Mouse (Mus musculus) adrenal gland (tissue): Measurements from ENCODE around the gene Sytl3.
"Not testable (repeated sequence)": the region's sequence is repeated elsewhere in the genome, so short reads cannot be mapped to it uniquely, and the experiment has no call there.

Source experiments
- intact Hi-C: fragments of 180-260 bp; cut with DNase I; formaldehyde crosslinking; loops from one replicate; pipeline ENCODE4 v1.15.1; 2025
- long read RNA-seq, 2 experiments: library from polyadenylated mRNA; unstranded; transcript quantifications; one replicate each; pipeline ENCODE4 v2.0.0; 2020; ENCODE audit warnings: borderline replicate concordance in 1 of 2; ENCODE audit not compliant: insufficient replicate concordance in 1 of 2

The Sytl3 gene
- long read RNA-seq, experiment 1, partial matches to known transcripts: 0 of 1 reads
- long read RNA-seq, experiment 1, other reads (novel, unspliced or antisense): 1 of 1 reads
- long read RNA-seq, experiment 2: 0 reads

DNA sequence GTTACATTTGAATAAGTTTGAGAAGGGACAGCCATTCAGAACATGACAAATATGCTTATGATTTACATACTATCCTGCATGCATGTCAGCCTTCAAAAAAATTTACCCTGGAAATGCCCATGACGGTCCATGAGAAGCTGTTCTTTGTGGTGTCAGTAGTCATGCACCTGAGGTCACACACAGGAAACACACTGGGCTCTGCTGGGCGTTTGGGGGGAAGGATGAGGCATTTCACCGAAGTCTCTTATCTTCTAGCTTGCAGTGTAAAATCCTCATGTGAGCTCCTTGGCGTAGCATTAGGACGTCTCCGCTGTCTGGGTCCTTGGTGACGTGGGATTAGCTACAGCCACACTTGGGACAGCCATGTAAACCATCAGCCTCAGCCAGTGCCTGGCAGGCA is at the start of gene Sytl3:
Gene Sytl3, plus strand, starts transcription at position 293 of the 400 bp plus-strand sequence.
- intact Hi-C loops: not testable (repeated sequence)

DNA sequence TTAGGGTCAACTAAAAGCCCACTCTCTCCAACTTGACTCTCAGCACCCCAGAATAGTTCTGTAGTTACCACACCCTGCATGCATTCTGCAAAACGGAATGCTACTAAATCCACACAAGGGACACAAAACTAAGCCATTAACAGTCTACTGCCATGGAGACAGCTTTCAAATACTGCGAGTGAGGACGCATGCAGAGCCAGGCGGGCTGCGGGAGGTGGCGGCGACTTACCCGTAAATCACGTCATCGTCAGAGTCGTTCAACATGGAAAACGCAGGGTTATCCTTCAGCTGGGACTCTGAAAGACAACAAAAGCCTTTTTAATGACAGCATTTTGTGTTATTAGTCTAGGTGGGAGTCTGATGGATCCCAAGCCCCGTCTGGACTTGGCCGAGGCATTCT is 45.4 kb upstream of the Sytl3 start:
- intact Hi-C loops: not testable (repeated sequence)

DNA sequence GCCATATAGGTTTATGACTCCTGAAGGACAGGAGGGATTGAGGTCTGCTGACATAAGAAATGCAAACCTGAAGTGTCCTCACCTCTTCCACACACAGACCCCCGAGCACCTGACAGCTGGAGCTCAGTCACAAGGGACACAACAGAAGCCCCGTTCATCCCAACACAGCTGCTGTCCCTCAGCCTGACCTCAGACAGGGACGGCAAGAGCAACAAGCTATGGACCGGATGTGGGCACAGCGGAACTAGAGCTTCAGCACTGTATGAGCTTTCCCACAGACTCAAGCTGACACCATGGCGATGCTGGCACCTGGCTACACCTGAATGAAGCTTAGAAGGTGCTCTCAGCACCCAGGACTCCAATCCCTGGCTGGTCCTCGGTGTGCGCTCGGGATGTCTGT is 44.6 kb upstream of the Sytl3 start:
- intact Hi-C loops: not testable (repeated sequence)

DNA sequence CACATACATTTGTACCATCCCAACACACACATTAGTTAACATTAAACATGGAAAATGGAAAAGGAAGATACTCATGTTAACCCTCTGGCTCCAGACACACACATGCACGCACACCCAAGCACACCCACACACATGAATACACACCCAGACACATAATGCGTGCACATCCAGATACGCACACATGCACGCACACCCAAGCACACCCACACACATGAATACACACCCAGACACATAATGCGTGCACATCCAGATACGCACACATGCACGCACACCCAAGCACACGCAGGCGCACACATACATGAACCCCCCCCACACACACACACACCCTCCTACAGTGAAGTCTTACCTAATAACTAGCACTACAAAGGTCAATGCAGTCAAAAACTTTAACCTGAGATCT is 42.2 kb upstream of the Sytl3 start:
- intact Hi-C loops: not testable (repeated sequence)

DNA sequence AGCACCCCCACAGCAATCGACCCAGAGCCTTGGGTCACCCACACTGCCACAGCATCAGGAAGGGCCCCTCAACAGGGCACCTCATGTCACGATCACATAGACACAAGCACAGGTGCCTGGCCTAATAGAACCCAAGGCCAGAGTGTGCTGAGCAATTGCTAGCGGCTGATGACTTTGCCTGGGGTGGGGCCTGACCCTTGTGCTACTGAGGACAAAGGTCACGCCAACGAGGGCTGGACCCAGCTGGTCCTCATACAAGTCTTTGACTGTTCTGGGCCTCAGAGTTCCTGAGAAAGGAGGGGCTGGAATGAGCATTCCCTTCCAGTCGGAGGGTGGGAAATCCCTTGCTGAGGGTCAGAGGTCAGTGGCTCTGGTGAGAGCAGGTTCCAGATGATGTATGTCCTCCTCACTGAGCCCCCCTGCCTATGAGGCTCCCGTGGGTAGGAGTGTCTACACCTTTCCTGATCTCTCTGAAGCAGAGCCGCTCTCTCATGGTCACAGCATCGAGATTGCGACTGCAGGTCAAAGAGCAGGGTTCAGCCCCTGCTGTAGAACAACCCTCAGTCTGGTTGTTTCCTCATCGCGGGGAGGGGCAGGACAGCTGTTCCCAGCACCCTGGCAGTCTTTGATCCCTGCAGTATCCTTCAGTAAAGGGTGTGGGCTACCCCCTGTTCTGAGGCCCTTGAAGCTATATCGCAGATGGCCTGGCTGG is 41.0 kb upstream of the Sytl3 start:
- intact Hi-C loops: not testable (repeated sequence)

DNA sequence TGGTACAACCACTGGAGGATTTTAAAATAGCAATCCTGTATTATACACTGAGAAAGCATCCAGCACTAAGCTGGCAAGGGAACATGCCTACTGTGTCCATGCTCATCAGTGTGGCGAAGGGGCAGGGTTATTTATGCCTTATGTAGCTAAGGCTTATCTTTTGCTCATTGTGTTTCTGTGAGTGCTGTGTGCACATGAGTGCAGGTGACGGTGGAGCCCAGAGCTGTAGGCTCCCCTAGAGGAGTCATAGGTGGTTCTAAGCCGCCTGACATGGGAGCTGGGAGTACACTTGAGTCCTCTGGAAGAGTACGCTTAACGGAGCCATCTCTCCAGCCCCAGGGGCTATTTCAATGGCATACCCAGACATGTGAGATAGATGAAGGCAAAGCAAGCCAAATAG is 39.6 kb upstream of the Sytl3 start:
- intact Hi-C loops: not testable (repeated sequence)

DNA sequence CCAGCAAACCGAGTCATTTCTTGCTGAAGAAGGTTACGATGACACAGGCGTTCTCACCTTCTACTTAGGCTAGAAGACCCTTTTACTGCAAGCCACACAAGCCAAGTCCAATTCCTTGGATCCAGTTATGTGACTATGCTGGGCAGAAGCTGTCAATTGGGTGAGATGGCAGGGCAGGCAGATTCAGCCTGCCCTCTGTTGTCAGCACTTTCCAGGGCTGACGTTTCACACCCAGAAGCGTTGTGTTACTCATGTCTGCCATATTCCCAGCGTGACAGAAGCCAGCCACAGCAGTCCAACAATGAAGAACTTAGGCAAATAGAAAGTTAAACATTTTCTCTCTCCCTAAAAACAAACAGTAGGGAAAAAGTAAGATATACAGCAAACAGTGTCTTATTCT is 38.9 kb upstream of the Sytl3 start:
- intact Hi-C loops: not testable (repeated sequence)

DNA sequence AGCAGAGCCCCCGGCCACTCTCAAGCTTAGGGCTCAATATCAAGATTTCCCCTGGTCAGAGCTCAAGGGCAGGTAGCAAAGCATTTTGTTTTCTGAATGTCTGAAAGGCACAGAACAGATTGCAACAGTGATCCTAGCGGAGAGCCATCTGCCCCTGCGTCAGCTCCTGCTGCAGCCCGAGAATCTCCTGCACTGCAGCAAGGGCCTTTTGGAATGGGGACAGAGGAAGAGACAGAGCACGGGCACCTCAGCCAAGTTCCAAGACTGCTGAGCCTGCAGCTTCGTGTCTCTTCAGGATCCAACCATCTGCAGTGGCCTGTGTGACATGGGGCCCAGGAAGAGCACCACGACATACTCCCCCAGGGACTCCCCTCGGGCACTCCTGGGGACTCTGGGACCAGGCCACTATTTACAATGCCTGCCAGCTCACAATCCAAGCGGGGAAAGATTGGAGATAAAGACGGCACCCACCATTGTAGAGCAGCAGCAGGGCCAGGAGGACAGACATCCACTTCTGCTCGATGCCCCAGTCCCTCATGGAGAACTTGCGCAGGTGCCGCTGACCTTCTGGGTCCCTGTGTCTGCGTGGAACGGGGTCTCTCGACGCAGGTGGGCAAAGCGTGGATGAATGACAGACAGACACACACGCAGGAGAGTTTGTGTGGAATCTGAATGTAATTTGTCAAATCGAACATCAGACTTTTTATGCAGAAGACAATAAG is 38.0 kb upstream of the Sytl3 start:
- intact Hi-C loops: not testable (repeated sequence)

DNA sequence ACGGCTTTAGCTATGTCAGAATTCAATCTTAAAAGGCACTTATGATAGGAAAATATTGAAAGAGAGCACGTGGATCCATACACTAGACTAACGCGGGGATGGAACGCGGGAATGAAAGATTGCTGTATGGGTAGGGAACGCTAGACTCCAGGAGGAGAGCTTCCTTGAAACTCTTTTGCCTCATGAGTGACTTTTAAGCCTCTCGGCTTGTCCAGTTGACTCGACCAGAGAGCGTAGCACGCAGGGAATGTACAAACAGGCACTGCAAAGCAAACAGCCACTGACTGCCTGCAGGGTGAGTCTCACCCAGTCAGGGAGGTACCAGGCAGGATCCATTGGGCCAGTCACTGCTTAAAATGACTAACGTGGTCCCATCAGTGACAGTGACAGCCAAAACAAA is 36.9 kb upstream of the Sytl3 start:
- intact Hi-C loops: not testable (repeated sequence)

DNA sequence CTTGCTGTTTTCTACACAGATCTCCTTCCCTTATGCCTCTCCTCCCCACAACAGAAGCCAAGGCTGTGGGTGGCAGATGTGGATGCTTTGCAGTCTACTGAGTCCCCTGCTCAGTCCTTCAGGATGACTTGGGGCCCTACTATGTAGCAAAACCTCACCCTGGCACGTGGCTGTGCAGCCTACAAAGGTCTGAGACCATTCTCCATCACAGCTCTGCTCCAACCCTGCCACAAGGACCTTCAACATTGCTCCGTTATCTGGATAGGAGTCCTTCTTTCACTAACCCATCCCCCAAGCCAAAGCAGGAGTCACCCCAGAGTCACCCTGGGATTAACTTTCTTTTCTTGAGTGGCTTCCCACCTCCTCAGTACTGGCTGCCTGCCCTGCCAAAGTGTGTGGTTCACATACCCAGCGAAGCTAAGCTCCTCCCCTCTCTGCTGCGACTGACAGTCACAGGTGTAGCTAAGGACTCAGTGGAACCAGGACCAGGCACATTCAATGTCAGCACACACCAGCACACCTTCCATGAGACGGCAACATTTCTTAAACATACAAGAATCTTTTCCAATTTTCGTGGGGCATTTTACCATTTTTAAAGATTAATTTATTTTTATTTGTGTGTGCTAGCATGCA is 33.9 kb upstream of the Sytl3 start:
- intact Hi-C loops: not testable (repeated sequence)

DNA sequence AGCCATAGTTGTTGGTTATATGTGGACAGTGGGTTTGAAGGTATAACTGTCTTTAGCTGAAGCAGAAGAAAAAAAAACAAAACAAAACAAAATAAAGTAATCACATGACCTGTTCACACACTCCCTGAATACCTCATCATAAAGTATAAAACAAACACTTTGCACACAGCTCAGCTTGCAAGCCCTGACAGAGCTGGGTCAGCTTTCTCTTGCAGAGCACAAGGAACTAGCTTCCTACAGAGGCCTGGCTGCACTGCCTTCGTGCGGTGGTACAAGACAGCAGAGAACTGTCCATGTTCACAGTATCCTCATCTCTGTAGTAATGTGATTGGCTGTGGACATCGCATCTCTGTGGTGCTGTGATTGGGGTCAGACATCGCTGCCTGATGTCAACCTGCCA is 28.5 kb upstream of the Sytl3 start:
- intact Hi-C loops: not testable (repeated sequence)

DNA sequence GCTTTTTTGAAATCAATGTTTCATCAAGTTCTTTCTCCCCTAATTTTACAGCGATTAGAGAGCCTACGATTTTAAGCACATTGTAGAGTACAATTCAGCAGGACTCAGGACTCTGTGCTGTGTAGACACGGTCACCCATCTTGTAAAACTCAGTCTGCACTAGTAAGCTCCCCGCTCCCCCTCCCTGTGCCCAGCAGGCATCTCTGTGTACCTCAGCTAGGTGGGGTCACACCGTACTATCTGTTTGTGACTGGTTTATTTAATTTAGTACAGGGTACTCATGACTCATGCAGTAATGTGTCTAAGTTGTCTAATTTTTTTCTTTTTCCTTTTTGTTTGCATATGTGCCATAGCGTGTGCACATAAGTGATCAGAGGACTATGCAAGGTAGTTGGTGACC is 26.0 kb upstream of the Sytl3 start:
- intact Hi-C loops: not testable (repeated sequence)

DNA sequence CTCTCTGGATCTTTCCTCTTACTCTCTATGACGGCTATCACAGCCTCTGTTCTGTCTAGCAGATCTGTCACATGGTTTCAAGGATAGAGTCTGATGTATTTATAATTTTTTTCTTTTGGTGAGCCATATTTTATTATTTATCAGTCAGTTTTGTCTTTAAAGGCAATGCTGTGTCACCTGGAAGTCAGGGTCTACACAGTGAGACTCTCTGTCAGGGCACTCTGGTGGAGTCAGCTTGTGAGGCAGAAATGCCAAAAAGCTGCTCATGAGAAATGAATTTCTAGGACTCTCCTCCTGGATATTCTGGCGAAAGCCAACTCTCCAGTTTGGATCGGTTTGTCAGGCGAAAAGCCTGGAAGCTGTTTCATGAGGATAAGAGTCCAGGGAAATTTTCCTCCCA is 23.1 kb upstream of the Sytl3 start:
- intact Hi-C loops: not testable (repeated sequence)

DNA sequence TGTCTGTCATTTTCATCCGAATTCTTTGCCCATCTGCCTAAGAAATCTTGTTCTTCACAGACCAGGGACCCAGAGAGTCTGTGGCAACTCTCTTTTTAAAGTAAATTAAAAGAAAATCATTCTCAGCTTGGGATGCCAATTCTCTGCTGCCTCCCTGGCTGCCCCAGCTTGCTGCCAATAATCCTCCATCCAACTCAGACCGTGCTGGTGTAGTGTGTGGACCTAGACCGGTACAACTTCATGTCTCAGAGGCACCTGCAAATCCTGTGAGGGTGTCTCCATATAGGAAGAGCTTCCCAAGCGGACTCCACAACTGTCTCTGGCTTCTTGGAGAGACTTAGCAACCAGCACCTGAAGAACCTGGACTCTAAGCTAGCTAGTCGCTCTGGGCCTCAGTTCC is 22.0 kb upstream of the Sytl3 start:
- intact Hi-C loops: no loop called here

DNA sequence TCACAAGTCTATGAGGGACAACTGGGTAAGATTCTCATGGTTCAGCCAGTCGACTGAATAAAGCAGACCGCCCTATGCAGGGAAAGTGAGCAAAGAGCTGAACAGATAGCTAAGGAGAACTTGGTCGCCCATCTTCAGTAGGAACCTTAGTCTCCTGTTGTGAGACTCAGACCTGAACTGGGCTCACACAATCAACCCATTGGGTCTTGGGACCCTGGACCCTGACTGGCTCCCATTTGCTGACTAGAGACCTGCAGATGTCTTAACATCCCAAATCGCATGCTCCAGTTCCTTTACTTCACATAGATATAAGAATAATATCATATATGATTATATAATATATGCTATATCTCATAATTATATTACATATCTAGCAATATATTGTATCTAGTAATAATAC is 21.5 kb upstream of the Sytl3 start:
- intact Hi-C loops: not testable (repeated sequence)

DNA sequence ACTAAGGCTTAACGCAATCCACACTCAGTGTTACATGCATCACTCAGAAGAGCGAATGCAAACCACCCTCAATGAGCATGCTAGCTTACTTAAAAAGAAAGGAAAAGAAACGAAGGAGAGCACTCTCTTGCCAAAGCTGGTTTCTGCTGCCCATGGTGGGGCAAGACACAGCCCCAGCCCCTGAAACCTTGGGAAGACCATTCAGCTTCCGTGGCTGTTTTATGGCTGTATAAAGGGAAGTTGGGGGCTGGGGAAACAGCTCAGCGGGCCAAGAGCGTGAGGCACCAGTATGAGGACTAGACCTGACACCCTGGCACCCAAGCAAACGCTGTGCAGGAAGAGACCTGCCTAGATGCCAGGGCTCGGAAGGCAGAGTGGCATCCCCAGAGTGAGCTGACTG is 20.4 kb upstream of the Sytl3 start:
- intact Hi-C loops: not testable (repeated sequence)

DNA sequence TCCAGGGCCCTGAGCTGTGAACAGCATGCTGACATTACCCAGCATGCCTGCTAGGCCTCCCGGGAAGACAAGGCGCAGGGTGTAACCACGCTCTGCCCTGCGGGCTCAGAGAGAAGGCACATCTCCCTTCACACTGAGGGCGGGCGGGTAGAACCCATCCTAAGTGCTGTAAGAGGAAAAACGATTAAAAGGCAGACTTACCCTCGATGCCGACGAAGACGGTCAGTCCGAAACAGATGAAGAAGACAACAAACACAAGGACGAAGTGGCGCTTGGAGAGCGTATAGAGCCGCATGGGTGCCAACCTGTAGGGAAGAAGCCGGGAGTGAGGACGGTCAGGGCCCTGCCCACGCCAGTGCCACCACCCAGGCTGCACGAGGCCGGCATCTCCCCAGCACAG is 19.4 kb upstream of the Sytl3 start:
- intact Hi-C loops: not testable (repeated sequence)

DNA sequence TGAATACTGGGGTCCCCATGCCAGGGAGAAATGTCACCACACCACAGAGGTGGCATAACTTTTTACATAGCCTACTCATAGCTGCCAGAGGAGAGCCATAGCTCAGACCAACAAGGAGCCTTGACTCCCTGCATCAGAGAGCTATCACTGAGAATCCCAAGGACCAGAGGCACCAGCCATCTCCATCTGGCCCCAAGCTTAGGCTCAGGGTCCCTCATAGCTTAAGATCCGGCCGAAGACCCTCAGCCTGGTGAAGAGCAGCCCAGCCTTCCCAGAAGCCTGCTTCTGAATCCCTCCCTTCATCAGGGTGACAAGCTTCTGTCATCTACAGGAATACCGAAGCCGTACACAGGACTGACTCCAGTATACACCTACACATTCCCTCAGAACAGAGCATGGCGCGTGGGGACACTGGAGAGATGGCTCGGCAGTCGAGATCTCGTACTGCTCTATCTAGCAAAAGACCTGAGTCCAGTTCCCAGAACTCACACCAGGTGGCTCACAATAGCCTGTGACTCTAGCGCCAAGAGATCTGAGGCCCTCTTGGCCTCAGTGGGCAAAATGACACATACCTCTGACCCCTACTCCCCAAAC is 18.8 kb upstream of the Sytl3 start:
- intact Hi-C loops: not testable (repeated sequence)

DNA sequence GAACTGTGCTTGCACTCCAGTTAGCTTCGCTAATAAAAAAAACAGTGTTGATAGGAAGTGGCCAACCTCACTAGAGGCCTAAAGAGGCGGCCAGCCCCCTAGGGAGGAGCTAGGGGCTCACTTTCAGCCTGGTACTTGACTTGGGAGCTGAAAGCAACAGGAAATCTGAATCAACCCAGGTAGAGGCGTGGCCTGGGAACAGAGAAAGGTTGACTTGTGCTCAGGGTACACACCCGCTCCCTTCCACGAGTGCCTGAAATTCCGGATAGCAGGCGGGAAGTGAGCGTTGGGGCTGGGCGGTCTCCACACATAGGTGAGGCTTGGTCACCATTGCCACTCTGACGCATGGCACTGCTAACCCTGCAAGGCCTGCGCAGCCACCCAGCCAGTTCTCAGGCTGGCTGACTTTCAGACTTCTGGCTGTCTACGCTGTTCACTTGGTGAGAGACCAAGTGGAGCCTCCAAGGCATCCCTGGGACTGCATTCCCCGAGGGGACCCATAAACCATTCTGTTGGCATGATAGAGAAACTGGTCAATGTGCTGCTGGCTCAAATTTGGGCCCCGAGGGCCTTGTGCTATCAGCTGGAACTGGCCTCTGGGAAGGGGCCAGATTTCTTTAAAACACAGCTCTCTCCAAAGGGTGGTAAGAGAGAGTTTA is 18.0 kb upstream of the Sytl3 start:
- intact Hi-C loops: not testable (repeated sequence)

DNA sequence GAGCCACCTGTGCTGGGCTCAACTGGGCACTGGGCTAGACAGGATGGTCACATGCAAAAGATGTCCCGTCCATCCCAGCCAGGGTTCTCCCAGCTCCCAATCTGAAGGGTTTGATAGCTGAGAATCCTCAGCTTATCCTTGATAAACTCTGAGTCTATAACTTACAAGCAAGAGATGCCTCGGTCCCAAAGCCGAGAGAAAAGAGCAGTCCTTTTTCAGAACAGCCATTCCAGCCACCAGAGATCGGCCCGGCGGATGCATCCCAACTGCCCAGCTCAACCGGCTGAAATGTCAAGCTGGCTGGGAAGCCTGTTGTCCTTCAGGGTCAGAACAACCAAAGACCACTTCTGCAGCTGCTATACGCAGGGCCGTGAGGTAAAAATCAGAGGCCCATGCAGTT is 14.7 kb upstream of the Sytl3 start:
- intact Hi-C loops: not testable (repeated sequence)

DNA sequence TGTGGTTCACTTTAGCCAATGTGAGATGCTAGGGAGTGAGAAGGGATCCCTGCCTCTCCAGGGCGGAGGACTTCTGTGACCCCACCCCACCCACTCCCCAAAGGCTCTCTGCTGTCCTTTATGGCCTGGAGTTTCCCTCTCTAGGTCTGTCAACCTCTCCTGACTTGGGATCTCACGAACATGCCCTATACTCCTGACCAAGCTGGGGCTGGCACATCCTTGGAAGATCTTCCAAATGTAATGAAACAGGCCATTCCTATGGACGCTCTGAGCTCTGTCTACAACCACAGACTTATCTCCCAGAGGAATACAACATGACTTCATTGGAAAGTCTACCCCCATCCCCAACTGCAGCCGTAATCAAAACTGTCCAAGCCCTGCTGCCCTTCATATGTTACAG is 14.2 kb upstream of the Sytl3 start:
- intact Hi-C loops: not testable (repeated sequence)
